Mouse (Mus musculus) forebrain, embryonic 11.5 days (tissue): Measurements from ENCODE around the gene Axin2. TPM values are rescaled to one million over a fixed set of nuclear protein-coding genes. Genes with fewer than 3 reads are reported as not detected.
"Not testable (repeated sequence)": the region's sequence is repeated elsewhere in the genome, so short reads cannot be mapped to it uniquely, and the experiment has no call there.

Experiments used
- ATAC-seq: fragments of 200-750 bp; cut with Nextera tagmentation; replicated peaks from 2 replicates; pipeline ENCODE4 v1.8.0; 2017; ENCODE audit warnings: moderate TSS enrichment; ENCODE audit not compliant: low FRiP score
- DNase-seq: peaks from one replicate; pipeline ENCODE4 v3.0.0-alpha.2; 2017; ENCODE audit warnings: low spot score
- H3K27ac ChIP-seq: fragments of 300-500 bp; sonication (generic); 2 replicates; pipeline ENCODE4 v1.5.1; 2014; ENCODE audit warnings: low read depth, low read length
- H3K27me3 ChIP-seq: fragments of 300-500 bp; sonication (generic); 2 replicates; pipeline ENCODE4 v1.6.1; 2014; ENCODE audit warnings: mild to moderate bottlenecking, low read length, mixed read lengths; ENCODE audit not compliant: control insufficient read depth, insufficient read depth
- H3K36me3 ChIP-seq: fragments of 300-500 bp; sonication (generic); 2 replicates; pipeline ENCODE4 v1.6.1; 2014; ENCODE audit warnings: mild to moderate bottlenecking, low read length, moderate library complexity, mixed read lengths; ENCODE audit not compliant: control insufficient read depth, insufficient read depth
- H3K4me1 ChIP-seq: fragments of 300-500 bp; sonication (generic); replicated peaks from 2 replicates; pipeline ENCODE4 v1.6.1; 2014; ENCODE audit warnings: low read length, mixed read lengths; ENCODE audit not compliant: control insufficient read depth, insufficient read depth
- H3K4me2 ChIP-seq: fragments of 300-500 bp; sonication (generic); 2 replicates; pipeline ENCODE4 v1.6.1; 2014; ENCODE audit warnings: low read depth, mild to moderate bottlenecking, low read length, moderate library complexity, mixed read lengths; ENCODE audit not compliant: severe bottlenecking
- H3K4me3 ChIP-seq: fragments of 300-500 bp; sonication (generic); 2 replicates; pipeline ENCODE4 v1.5.1; 2014; ENCODE audit warnings: low read depth, low read length
- H3K9ac ChIP-seq: fragments of 300-500 bp; sonication (generic); 2 replicates; pipeline ENCODE4 v1.6.1; 2014; ENCODE audit warnings: low read length
- H3K9me3 ChIP-seq: fragments of 300-500 bp; sonication (generic); 2 replicates; pipeline ENCODE4 v1.6.1; 2016; ENCODE audit warnings: low read length, mixed read lengths; ENCODE audit not compliant: control insufficient read depth
- WGBS: fragments of 180-500 bp; shearing (Covaris S2); extraction: QIAGEN DNeasy Blood & Tissue Kit; methylation state at CpG from one replicate; pipeline ENCODE4 v1.1.7; 2014; 5-methylcytosine and 5-hydroxymethylcytosine counted together
- polyA plus RNA-seq: library from polyadenylated mRNA; unstranded; fragments of >200 nt; fragmentation: Nextera tagmentation; extraction: Ambion mirVana; gene quantifications from 2 replicates; pipeline ENCODE4 v1.2.1, GENCODE M21; 2014

Gene Axin2
- polyA plus RNA-seq: 20.9 and 23.9 TPM in 2 replicates

- H3K4me2 ChIP-seq: peak within 1 kb of the TSS; percentile 80
- H3K9ac ChIP-seq: peak within 1 kb of the TSS; percentile 95
- H3K9me3 ChIP-seq: peaks cover 3% of the 10 kb centered on the region; the same call in 1 of the 2 replicates
- H3K27ac ChIP-seq: peak within 1 kb of the TSS; percentile 100
- peak; percentile 97 for DNase-seq
- peak; percentile 92 for ATAC-seq
- peak within 1 kb of the TSS; percentile 93 for H3K4me3 ChIP-seq
- peaks cover 13% of the 10 kb centered on the region for H3K4me1 ChIP-seq
- no peaks in the 10 kb centered on the region for H3K36me3 ChIP-seq
- H3K27me3 ChIP-seq: no peaks in the 10 kb centered on the region
- 1% methylated on average over 52 of the region's 53 CpGs for WGBS
These were observed at the start of gene Axin2 for GRCm38 (mm10) chr11:108920158-108920635. Gene Axin2 (plus strand): TSS chr11:108920349.

GRCm38 (mm10) chr11:108871284-108871683 is 48.9 kb upstream of the Axin2 start:
- WGBS: 95% methylated on average over 1 of the region's 1 CpGs
- not testable (repeated sequence) for H3K4me2 ChIP-seq, H3K27ac ChIP-seq, H3K36me3 ChIP-seq, DNase-seq, H3K4me1 ChIP-seq, H3K9me3 ChIP-seq, H3K4me3 ChIP-seq, ATAC-seq, H3K27me3 ChIP-seq, H3K9ac ChIP-seq

- WGBS: 87% methylated on average over 3 of the region's 3 CpGs
- no peak for DNase-seq
- no peaks in the 10 kb centered on the region for H3K9me3 ChIP-seq
These were observed 48.4 kb upstream of the Axin2 start for GRCm38 (mm10) chr11:108871748-108872147.

GRCm38 (mm10) chr11:108876633-108877205 is 43.4 kb upstream of the Axin2 start:
- 89% methylated on average over 7 of the region's 7 CpGs for WGBS
- H3K27ac ChIP-seq: no peak overlapping the region
- ATAC-seq (no peak), DNase-seq (no peak)
- no peaks in the 10 kb centered on the region; the same call in 1 of the 2 replicates for H3K4me1 ChIP-seq
- H3K4me3 ChIP-seq: no peak overlapping the region
- H3K4me2 ChIP-seq: no peak overlapping the region
- H3K27me3 ChIP-seq: no peaks in the 10 kb centered on the region
- H3K36me3 ChIP-seq: no peaks in the 10 kb centered on the region
- H3K9me3 ChIP-seq: no peaks in the 10 kb centered on the region
- no peak overlapping the region for H3K9ac ChIP-seq

More at GRCm38 (mm10) chr11:108871748-108872147, 48.4 kb upstream of the Axin2 start:
- Histone ChIP-seq H3K27ac (no peak overlapping the region), H3K36me3 (no peaks in the 10 kb centered on the region), H3K4me3 (no peak overlapping the region), H3K27me3 (no peaks in the 10 kb centered on the region), H3K9ac (no peak overlapping the region), H3K4me1 (no peaks in the 10 kb centered on the region), H3K4me2 (no peak overlapping the region)
- ATAC-seq: no peak

GRCm38 (mm10) chr11:108877520-108877919 is 42.6 kb upstream of the Axin2 start:
- ATAC-seq (no peak), DNase-seq (no peak)
- no peak overlapping the region for H3K4me2 ChIP-seq
- H3K9ac ChIP-seq: no peak overlapping the region
- 80% methylated on average over 5 of the region's 5 CpGs for WGBS
- no peaks in the 10 kb centered on the region for H3K27me3 ChIP-seq
- no peaks in the 10 kb centered on the region for H3K36me3 ChIP-seq
- H3K4me3 ChIP-seq: no peak overlapping the region
- no peak overlapping the region for H3K27ac ChIP-seq
- H3K4me1 ChIP-seq: no peaks in the 10 kb centered on the region; the same call in 1 of the 2 replicates
- H3K9me3 ChIP-seq: no peaks in the 10 kb centered on the region

GRCm38 (mm10) chr11:108880546-108880945 is 39.6 kb upstream of the Axin2 start:
- H3K27ac ChIP-seq: no peak overlapping the region
- no peaks in the 10 kb centered on the region; the same call in 1 of the 2 replicates for H3K4me1 ChIP-seq
- no peak for DNase-seq
- no peak overlapping the region for H3K4me3 ChIP-seq
- no peaks in the 10 kb centered on the region for H3K27me3 ChIP-seq
- H3K9ac ChIP-seq: no peak overlapping the region
- no peaks in the 10 kb centered on the region for H3K9me3 ChIP-seq
- 79% methylated on average over 4 of the region's 4 CpGs for WGBS
- no peak for ATAC-seq
- H3K36me3 ChIP-seq: no peaks in the 10 kb centered on the region
- no peak overlapping the region for H3K4me2 ChIP-seq

- no peak overlapping the region for H3K4me2 ChIP-seq
- H3K4me1 ChIP-seq: no peaks in the 10 kb centered on the region; the same call in 1 of the 2 replicates
- no peaks in the 10 kb centered on the region for H3K27me3 ChIP-seq
- DNase-seq (no peak), ATAC-seq (no peak)
- 80% methylated on average over 5 of the region's 5 CpGs for WGBS
- no peaks in the 10 kb centered on the region for H3K9me3 ChIP-seq
- no peak overlapping the region for H3K27ac ChIP-seq
- no peaks in the 10 kb centered on the region for H3K36me3 ChIP-seq
- H3K9ac ChIP-seq: no peak overlapping the region
- no peak overlapping the region for H3K4me3 ChIP-seq
These were observed 38.5 kb upstream of the Axin2 start for GRCm38 (mm10) chr11:108881662-108882061.

GRCm38 (mm10) chr11:108885276-108885896 is 34.8 kb upstream of the Axin2 start:
- Histone ChIP-seq H3K9me3 (no peaks in the 10 kb centered on the region), H3K27me3 (0 out of 2 replicates have a peak, but pooled peaks cover 2% of the 10 kb centered on the region), H3K4me3 (no peak overlapping the region), H3K27ac (peak overlapping the region; percentile 62; the same call in 1 of the 2 replicates), H3K4me1 (peaks cover 4% of the 10 kb centered on the region), H3K36me3 (no peaks in the 10 kb centered on the region), H3K9ac (no peak overlapping the region), H3K4me2 (no peak overlapping the region)
- DNase-seq (peak; percentile 70), ATAC-seq (peak; percentile 83)
- 17% methylated on average over 19 of the region's 19 CpGs for WGBS
